ENCODE assay signal across 30 mouse cellular contexts in genomic region chr1:130798037-130798436, GRCm38 (mm10). TPM values are rescaled to one million over a fixed set of nuclear protein-coding genes. Genes with fewer than 3 reads are reported as not detected.
A peak's percentile ranks its signal among the peaks of the same experiment; 100 is the strongest.
DNase-seq lines count a peak whose midpoint lies in the region; ATAC-seq and TF ChIP-seq lines count a peak whose summit lies in the region.
"Had no signal": no experiment of that assay in that cellular context is flagged by ENCODE, and none has a peak within 500 bp of the region (broad histone marks: within the 10 kb centered on the region; RNA-seq: fewer than 3 reads in every experiment).

No protein-coding gene starts in this region.

- H3K4me1 ChIP-seq in kidney, adult 2 months (ENCODE audit: control insufficient read depth, insufficient read depth, low read length), result peaks cover 14% of the 10 kb centered on the region; the same call in 1 of the 2 replicates
- peaks cover 21% of the 10 kb centered on the region for H3K4me1 ChIP-seq in thymus, adult 2 months (replicated peaks; ENCODE audit: control insufficient read depth, insufficient read depth, low read length)
- H3K4me1 ChIP-seq in intestine, postnatal 0 days (replicated peaks; ENCODE audit: control insufficient read depth, insufficient read depth, low read length), result no peaks in the 10 kb centered on the region
- H3K4me1 ChIP-seq: embryonic facial prominence, embryonic 12.5 days; hindbrain, embryonic 12.5 days; limb, embryonic 10.5 days; limb, embryonic 15.5 days; midbrain, embryonic 12.5 days; stomach, embryonic 15.5 days had no signal

- no peaks in the 10 kb centered on the region for H3K27me3 ChIP-seq in kidney, adult 2 months (replicated peaks; ENCODE audit: control insufficient read depth, insufficient read depth, low read length)
- no peaks in the 10 kb centered on the region for H3K27me3 ChIP-seq in thymus, adult 2 months (ENCODE audit: control insufficient read depth, insufficient read depth, low read length)
- no peaks in the 10 kb centered on the region for H3K27me3 ChIP-seq in intestine, postnatal 0 days (replicated peaks; ENCODE audit: control insufficient read depth, insufficient read depth, low read length)
- H3K27me3 ChIP-seq: embryonic facial prominence, embryonic 12.5 days; hindbrain, embryonic 12.5 days; limb, embryonic 15.5 days; midbrain, embryonic 12.5 days; stomach, embryonic 15.5 days had no signal

- ATAC-seq in intestine, postnatal 0 days, result peak; percentile 89
- ATAC-seq in megakaryocyte-erythroid progenitor cell, adult 5-6 weeks (replicated peaks; ENCODE audit: low FRiP score, low TSS enrichment, poor library complexity, severe bottlenecking), result no peak
- ATAC-seq: CD4-positive, CD25-positive, alpha-beta regulatory T cell, adult 4 months; forebrain, embryonic 14.5 days; hindbrain, postnatal 0 days had no signal

- H3K27ac ChIP-seq in kidney, adult 2 months (ENCODE audit: insufficient read depth, low read depth, low read length), result peak overlapping the region; percentile 73
- peak overlapping the region; percentile 53 for H3K27ac ChIP-seq in thymus, adult 2 months (ENCODE audit: control insufficient read depth, insufficient read depth, low read length)
- peak overlapping the region; percentile 67 for H3K27ac ChIP-seq in intestine, postnatal 0 days (ENCODE audit: low read depth, low read length)
- H3K27ac ChIP-seq: embryonic facial prominence, embryonic 12.5 days; gastrocnemius, adult 2 months; heart, adult 2 months; hindbrain, embryonic 12.5 days; hindbrain, postnatal 0 days; limb, embryonic 10.5 days; limb, embryonic 15.5 days; liver, embryonic 14.5 days; midbrain, embryonic 12.5 days; stomach, embryonic 15.5 days had no signal

- DNase-seq in kidney, adult 2 months, result peak; percentile 77
- no peak for DNase-seq in kidney, postnatal 4 days
- no peak for DNase-seq in thymus, adult 2 months
- DNase-seq in thymus, postnatal 4 days, result no peak
- DNase-seq in spleen, adult 18-20 months, result no peak
- DNase-seq: adrenal gland, postnatal 14 days; cerebellum, adult 11 months; cerebellum, adult 9-10 months; cerebellum, postnatal 36 days; gastrocnemius, adult 2 months; gastrocnemius, postnatal 36 days; heart, adult 2 months; heart, postnatal 14 days; layer of hippocampus, adult 9-11 months; lung, embryonic 14.5 days; lung, postnatal 14 days had no signal

- TF ChIP-seq CTCF in kidney, adult 2 months (conservative IDR thresholded peaks at IDR 0.05; ENCODE audit: insufficient read depth, insufficient read length, low read depth, low read length), result no peak
- TF ChIP-seq CTCF in thymus, adult 2 months (IDR thresholded peaks at IDR 0.05; ENCODE audit: borderline replicate concordance, control insufficient read depth, extremely low read depth, insufficient read depth, low read length, poor library complexity), result no peak
- TF ChIP-seq CTCF in intestine, postnatal 0 days (IDR thresholded peaks at IDR 0.05; ENCODE audit: low read depth), result no peak

- H3K4me3 ChIP-seq in kidney, adult 2 months (ENCODE audit: insufficient read depth, low read depth, low read length), result no peak overlapping the region
- no peak overlapping the region for H3K4me3 ChIP-seq in thymus, adult 2 months (ENCODE audit: control insufficient read depth, insufficient read depth, low read length)
- H3K4me3 ChIP-seq in intestine, postnatal 0 days (ENCODE audit: low read depth, low read length), result no peak overlapping the region
- H3K4me3 ChIP-seq: embryonic facial prominence, embryonic 12.5 days; gastrocnemius, adult 2 months; heart, adult 2 months; hindbrain, embryonic 12.5 days; limb, embryonic 10.5 days; limb, embryonic 15.5 days; midbrain, embryonic 12.5 days; stomach, embryonic 15.5 days had no signal

- whole genome bisulfite sequencing in kidney, adult 2 months, result 31% methylated on average over 6 of the region's 6 CpGs
- WGBS in thymus, adult 2 months, result 10% methylated on average over 6 of the region's 6 CpGs
- WGBS in intestine, postnatal 0 days, result 22% methylated on average over 6 of the region's 6 CpGs

- H3K36me3 ChIP-seq in kidney, adult 2 months (ENCODE audit: control insufficient read depth, insufficient read depth, low read length), result no peaks in the 10 kb centered on the region
- H3K36me3 ChIP-seq in thymus, adult 2 months (ENCODE audit: control insufficient read depth, insufficient read depth, low read length), result no peaks in the 10 kb centered on the region
- H3K36me3 ChIP-seq in intestine, postnatal 0 days (ENCODE audit: control insufficient read depth, insufficient read depth), result no peaks in the 10 kb centered on the region
- H3K36me3 ChIP-seq: embryonic facial prominence, embryonic 12.5 days; hindbrain, embryonic 12.5 days; limb, embryonic 10.5 days; limb, embryonic 15.5 days; midbrain, embryonic 12.5 days; stomach, embryonic 15.5 days had no signal

- no peak for TF ChIP-seq POLR2A in kidney, adult 2 months (IDR thresholded peaks at IDR 0.05; ENCODE audit: low read depth, low read length)
- no peak for TF ChIP-seq POLR2A in thymus, adult 2 months (IDR thresholded peaks at IDR 0.05; ENCODE audit: control insufficient read depth, extremely low read depth, insufficient read depth, low read length, poor library complexity)

- H3K9ac ChIP-seq in intestine, postnatal 0 days (ENCODE audit: low read depth, low read length), result no peak overlapping the region
- H3K9ac ChIP-seq: embryonic facial prominence, embryonic 12.5 days; hindbrain, embryonic 12.5 days; limb, embryonic 15.5 days; liver, embryonic 14.5 days; lung, embryonic 14.5 days; midbrain, embryonic 12.5 days; stomach, embryonic 15.5 days had no signal

- no peaks in the 10 kb centered on the region for H3K9me3 ChIP-seq in intestine, postnatal 0 days (ENCODE audit: control insufficient read depth)
- H3K9me3 ChIP-seq: embryonic facial prominence, embryonic 12.5 days; hindbrain, embryonic 12.5 days; limb, embryonic 10.5 days; limb, embryonic 15.5 days; midbrain, embryonic 12.5 days; stomach, embryonic 15.5 days had no signal

- H3K4me2 ChIP-seq in intestine, postnatal 0 days (replicated peaks; ENCODE audit: low read depth), result peak overlapping the region; percentile 42
- H3K4me2 ChIP-seq: embryonic facial prominence, embryonic 12.5 days; hindbrain, embryonic 12.5 days; limb, embryonic 15.5 days; lung, embryonic 14.5 days; midbrain, embryonic 12.5 days; stomach, embryonic 15.5 days had no signal

RNA-seq across cellular contexts. Expression of gene Fcamr, which starts 2.7 kb away (rescaled TPM):
- polyA plus RNA-seq in kidney, adult 2 months (2012; rRNA removed), result 4.0 and 4.2 TPM in 2 replicates
- polyA plus RNA-seq in thymus, adult 2 months (2012; rRNA removed), result 0.11 and 0.28 TPM in 2 replicates
- polyA plus RNA-seq in intestine, postnatal 0 days (2015; fragmentation: Nextera tagmentation; extraction: Ambion mirVana), result 0.17 TPM in 1 of 2 replicates, not detected in the other
- not detected in 2 replicates for total RNA-seq in megakaryocyte-erythroid progenitor cell, adult 5-6 weeks (2014; fragmentation: Nextera tagmentation)
- total RNA-seq in megakaryocyte-erythroid progenitor cell, adult 5-6 weeks (2017), result not detected in 2 replicates
- total RNA-seq: adrenal gland, postnatal 14 days; hindbrain, postnatal 0 days; left cerebral cortex, postnatal 10 days had no signal
- polyA plus RNA-seq: embryonic facial prominence, embryonic 12.5 days; forebrain, embryonic 14.5 days; hindbrain, embryonic 12.5 days; hindbrain, postnatal 0 days; limb, embryonic 10.5 days; liver, embryonic 14.5 days; lung, embryonic 14.5 days; midbrain, embryonic 12.5 days; neural tube, embryonic 14.5 days had no signal

RNA-seq across cellular contexts. Expression of gene Pigr, which starts 28.4 kb away (rescaled TPM):
- 16.9 and 26.4 TPM in 2 replicates for polyA plus RNA-seq in kidney, adult 2 months (2012; rRNA removed)
- polyA plus RNA-seq in thymus, adult 2 months (2012; rRNA removed), result 3.0 and 4.3 TPM in 2 replicates
- polyA plus RNA-seq in intestine, postnatal 0 days (2015; fragmentation: Nextera tagmentation; extraction: Ambion mirVana), result 14.0 and 15.1 TPM in 2 replicates
- not detected in 2 replicates for total RNA-seq in megakaryocyte-erythroid progenitor cell, adult 5-6 weeks (2014; fragmentation: Nextera tagmentation)
- not detected in 2 replicates for total RNA-seq in megakaryocyte-erythroid progenitor cell, adult 5-6 weeks (2017)
- total RNA-seq: gastrocnemius, adult 2 months; heart, adult 2 months; hindbrain, postnatal 0 days had no signal
- polyA plus RNA-seq: embryonic facial prominence, embryonic 12.5 days; forebrain, embryonic 14.5 days; hindbrain, embryonic 12.5 days; hindbrain, postnatal 0 days; limb, embryonic 10.5 days; lung, embryonic 14.5 days; midbrain, embryonic 12.5 days; neural tube, embryonic 14.5 days had no signal
